Mouse (Mus musculus) adrenal gland, adult 8-10 months (tissue): ENCODE data around the gene Ctnnbl1. TPM values are rescaled to one million over a fixed set of nuclear protein-coding genes. Genes with fewer than 3 reads are reported as not detected.

Experiments
- DNase-seq: peaks from one replicate; pipeline ENCODE4 v3.0.0; 2022
- total RNA-seq, 4 experiments: library from RNA; stranded (reverse); gene quantifications; 2 replicates each; pipeline ENCODE4 v1.2.4; 2022

Gene Ctnnbl1
- total RNA-seq: 10 to 100 TPM; 16.6 to 28.6 (median 21.0) TPM

GRCm38 (mm10) chr2:157736854-157737850 is at the start of gene Ctnnbl1:
Gene Ctnnbl1 (plus strand): TSS chr2:157737401.
- peak; percentile 98 for DNase-seq

GRCm38 (mm10) chr2:157687506-157687905 is 49.7 kb upstream of the Ctnnbl1 start:
- no peak for DNase-seq

GRCm38 (mm10) chr2:157691266-157692105 is 45.7 kb upstream of the Ctnnbl1 start:
- no peak for DNase-seq

GRCm38 (mm10) chr2:157692365-157692932 is 44.8 kb upstream of the Ctnnbl1 start:
- DNase-seq: no peak

GRCm38 (mm10) chr2:157693576-157693975 is 43.6 kb upstream of the Ctnnbl1 start:
- DNase-seq: no peak

- DNase-seq: peak; percentile 16
These were observed 40.9 kb upstream of the Ctnnbl1 start for GRCm38 (mm10) chr2:157696297-157696731.

- no peak for DNase-seq
These were observed 34.0 kb upstream of the Ctnnbl1 start for GRCm38 (mm10) chr2:157703155-157703554.

- peak; percentile 11 for DNase-seq
These were observed 32.0 kb upstream of the Ctnnbl1 start for GRCm38 (mm10) chr2:157704991-157705776.

GRCm38 (mm10) chr2:157705777-157706158 is 31.4 kb upstream of the Ctnnbl1 start:
- no peak for DNase-seq

- no peak for DNase-seq
These were observed 29.8 kb upstream of the Ctnnbl1 start for GRCm38 (mm10) chr2:157707191-157707923.

- no peak for DNase-seq
These were observed 24.5 kb upstream of the Ctnnbl1 start for GRCm38 (mm10) chr2:157712677-157713076.

- DNase-seq: peak; percentile 15
These were observed 21.5 kb upstream of the Ctnnbl1 start for GRCm38 (mm10) chr2:157715586-157716191.

- no peak for DNase-seq
These were observed 18.8 kb upstream of the Ctnnbl1 start for GRCm38 (mm10) chr2:157718441-157718840.

- DNase-seq: no peak
These were observed 13.2 kb upstream of the Ctnnbl1 start for GRCm38 (mm10) chr2:157723883-157724573.

- DNase-seq: no peak
These were observed 12.7 kb upstream of the Ctnnbl1 start for GRCm38 (mm10) chr2:157724574-157724914.

- no peak for DNase-seq
These were observed 7.4 kb downstream of the Ctnnbl1 start for GRCm38 (mm10) chr2:157744619-157745018.

GRCm38 (mm10) chr2:157745735-157746134 is 8.5 kb downstream of the Ctnnbl1 start:
- no peak for DNase-seq

GRCm38 (mm10) chr2:157746558-157746957 is 9.4 kb downstream of the Ctnnbl1 start:
- no peak for DNase-seq

- no peak for DNase-seq
These were observed 10.8 kb downstream of the Ctnnbl1 start for GRCm38 (mm10) chr2:157747989-157748388.

GRCm38 (mm10) chr2:157750481-157750880 is 13.3 kb downstream of the Ctnnbl1 start:
- no peak for DNase-seq
